Mouse (Mus musculus): ENCODE measurements at regions not wholly inside any gene's neighbourhood (a gene's known extent, or its start where the extent isn't known, plus 50 kb on each side); places are given as distances from the start of the nearest gene placed in this dataset.

DNA sequence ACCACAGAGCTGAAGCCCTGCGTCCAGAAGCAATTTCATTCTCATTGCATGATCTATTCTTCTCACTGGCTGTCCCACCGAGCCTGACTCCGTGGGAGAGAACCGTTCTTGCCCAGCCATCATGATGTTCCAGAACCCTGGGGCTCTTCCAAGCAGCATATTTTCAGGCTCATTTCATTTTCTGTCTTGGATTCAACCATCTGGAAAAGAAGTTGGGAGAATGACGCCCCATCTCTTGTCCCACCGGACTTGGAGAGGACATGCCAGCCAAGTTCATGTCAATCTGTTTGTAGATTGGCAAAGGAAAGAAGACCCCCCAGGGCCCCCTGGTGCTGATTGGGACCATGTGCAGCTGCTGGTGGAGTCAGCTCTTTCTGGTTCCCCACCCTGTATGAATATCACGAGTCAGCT is 1400.5 kb upstream of the Lrrc6 start:
- 81% methylated on average over 7 of the region's 7 CpGs for WGBS
- Histone ChIP-seq H3K27ac (ENCODE audit: poor library complexity, severe bottlenecking) (no peak overlapping the region), H3K9ac (no peak overlapping the region), H3K9me3 (replicated peaks) (no peaks in the 10 kb centered on the region), H3K27me3 (replicated peaks) (no peaks in the 10 kb centered on the region), H3K4me2 (no peak overlapping the region), H3K4me3 (no peak overlapping the region), H3K36me3 (no peaks in the 10 kb centered on the region), H3K4me1 (replicated peaks) (no peaks in the 10 kb centered on the region)
- no peak for ATAC-seq (ENCODE audit: insufficient number of reproducible peaks, low FRiP score)

- ATAC-seq (ENCODE audit: insufficient number of reproducible peaks, low FRiP score): no peak
- H3K27me3 ChIP-seq (replicated peaks): no peaks in the 10 kb centered on the region
- no peak overlapping the region for H3K27ac ChIP-seq (ENCODE audit: poor library complexity, severe bottlenecking)
- no peak overlapping the region for H3K9ac ChIP-seq
- H3K4me3 ChIP-seq: no peak overlapping the region
- 71% methylated on average over 6 of the region's 6 CpGs for WGBS
- H3K9me3 ChIP-seq (replicated peaks): no peaks in the 10 kb centered on the region
- no peak overlapping the region for H3K4me2 ChIP-seq
- H3K4me1 ChIP-seq (replicated peaks): no peaks in the 10 kb centered on the region
- H3K36me3 ChIP-seq: no peaks in the 10 kb centered on the region
Measured at GRCm38 (mm10) chr15:67899772-67900171, 1399.1 kb upstream of the Lrrc6 start.

- no peaks in the 10 kb centered on the region for H3K4me1 ChIP-seq (replicated peaks)
- no peak overlapping the region for H3K4me3 ChIP-seq
- H3K27me3 ChIP-seq (replicated peaks): no peaks in the 10 kb centered on the region
- ATAC-seq (ENCODE audit: insufficient number of reproducible peaks, low FRiP score): no peak
- H3K9ac ChIP-seq: no peak overlapping the region
- no peaks in the 10 kb centered on the region for H3K36me3 ChIP-seq
- no peak overlapping the region for H3K4me2 ChIP-seq
- WGBS: 81% methylated on average over 3 of the region's 3 CpGs
- no peaks in the 10 kb centered on the region for H3K9me3 ChIP-seq (replicated peaks)
- no peak overlapping the region for H3K27ac ChIP-seq (ENCODE audit: poor library complexity, severe bottlenecking)
Measured at GRCm38 (mm10) chr15:67898959-67899403, 1398.3 kb upstream of the Lrrc6 start.

GRCm38 (mm10) chr15:67892066-67892465 is 1391.4 kb upstream of the Lrrc6 start:
- 70% methylated on average over 3 of the region's 3 CpGs for WGBS
- Histone ChIP-seq H3K27me3 (replicated peaks) (no peaks in the 10 kb centered on the region), H3K9ac (no peak overlapping the region), H3K4me3 (no peak overlapping the region), H3K9me3 (replicated peaks) (no peaks in the 10 kb centered on the region), H3K36me3 (no peaks in the 10 kb centered on the region), H3K4me1 (replicated peaks) (no peaks in the 10 kb centered on the region), H3K27ac (ENCODE audit: poor library complexity, severe bottlenecking) (no peak overlapping the region), H3K4me2 (no peak overlapping the region)
- ATAC-seq (ENCODE audit: insufficient number of reproducible peaks, low FRiP score): no peak

DNA sequence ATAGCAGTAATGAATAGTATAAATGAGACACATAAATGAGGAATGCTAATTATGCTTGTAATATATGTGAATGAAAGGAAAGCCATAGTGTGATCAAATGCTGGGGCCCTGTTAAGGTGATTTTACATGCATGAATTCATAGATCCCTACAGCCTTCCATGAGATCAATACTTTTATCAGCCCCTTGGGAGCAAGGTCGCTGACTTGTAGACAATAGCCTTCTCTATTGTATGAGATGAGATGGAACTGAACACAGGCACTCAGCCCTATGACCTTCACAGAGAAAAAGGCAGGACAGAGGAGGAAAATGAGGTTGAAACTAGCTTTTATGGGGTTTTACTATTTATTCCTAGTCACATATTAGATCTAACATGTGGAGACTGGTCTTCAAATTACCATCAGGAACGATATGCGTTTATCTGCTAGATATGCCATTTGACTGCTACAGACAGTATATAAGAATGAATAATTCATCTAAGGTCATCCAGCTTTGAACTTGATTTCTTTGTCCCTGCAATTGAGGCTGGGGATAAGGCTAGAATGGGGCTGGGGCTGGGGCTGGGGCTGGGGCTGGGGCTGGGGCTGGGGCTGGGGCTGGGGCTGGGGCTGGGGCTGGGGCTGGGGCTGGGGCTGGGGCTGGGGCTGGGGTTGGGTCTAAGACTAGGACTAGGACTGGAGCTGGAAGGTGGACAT is 1390.0 kb upstream of the Lrrc6 start:
- no peak overlapping the region for H3K9ac ChIP-seq
- H3K4me2 ChIP-seq: no peak overlapping the region
- no peaks in the 10 kb centered on the region for H3K4me1 ChIP-seq (replicated peaks)
- H3K27me3 ChIP-seq (replicated peaks): no peaks in the 10 kb centered on the region
- WGBS: 72% methylated on average over 3 of the region's 3 CpGs
- H3K4me3 ChIP-seq: no peak overlapping the region
- H3K9me3 ChIP-seq (replicated peaks): no peaks in the 10 kb centered on the region
- no peak for ATAC-seq (ENCODE audit: insufficient number of reproducible peaks, low FRiP score)
- H3K36me3 ChIP-seq: no peaks in the 10 kb centered on the region
- no peak overlapping the region for H3K27ac ChIP-seq (ENCODE audit: poor library complexity, severe bottlenecking)

DNA sequence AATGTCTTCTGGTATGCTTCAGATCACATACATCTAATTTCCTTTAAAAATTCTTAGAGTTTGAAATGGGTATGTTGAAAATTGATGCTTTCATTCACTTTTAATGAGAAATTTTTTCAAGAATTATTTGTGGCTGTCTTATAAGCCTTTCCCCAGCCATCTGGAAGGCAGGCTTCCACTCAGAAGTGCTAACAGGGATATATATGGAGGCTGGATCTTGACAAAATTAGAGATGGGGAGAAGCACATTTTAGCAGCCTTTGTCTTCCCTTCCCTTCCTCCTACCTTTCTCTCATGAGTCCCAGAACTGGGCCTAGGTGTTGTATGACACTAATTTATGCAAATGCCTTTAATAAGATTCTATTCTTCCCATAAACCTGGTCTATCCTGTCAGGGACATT is 1387.8 kb upstream of the Lrrc6 start:
- Histone ChIP-seq H3K4me1 (replicated peaks) (no peaks in the 10 kb centered on the region), H3K4me3 (no peak overlapping the region), H3K4me2 (no peak overlapping the region), H3K27me3 (replicated peaks) (no peaks in the 10 kb centered on the region), H3K27ac (ENCODE audit: poor library complexity, severe bottlenecking) (no peak overlapping the region), H3K36me3 (no peaks in the 10 kb centered on the region), H3K9ac (no peak overlapping the region), H3K9me3 (replicated peaks) (no peaks in the 10 kb centered on the region)
- ATAC-seq (ENCODE audit: insufficient number of reproducible peaks, low FRiP score): no peak

DNA sequence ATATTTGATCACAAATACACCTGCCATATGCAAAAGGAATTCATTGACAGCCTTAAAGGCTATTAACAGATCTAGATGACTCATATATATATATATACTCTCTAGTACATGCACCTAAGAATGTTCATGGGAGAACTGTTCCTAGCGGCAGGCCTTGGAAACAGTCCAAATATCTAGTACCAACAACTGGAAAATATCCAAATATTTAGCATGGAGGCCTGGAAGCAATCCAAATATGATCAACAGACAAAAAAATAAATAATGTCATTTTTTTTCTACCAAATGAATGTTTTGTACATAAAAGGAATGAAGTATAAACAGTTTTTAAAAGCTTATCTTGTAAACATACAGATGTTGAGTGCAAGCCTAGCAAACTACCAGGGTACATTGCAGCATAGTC is 1354.6 kb upstream of the Lrrc6 start:
- Histone ChIP-seq H3K9ac (no peak overlapping the region), H3K36me3 (no peaks in the 10 kb centered on the region), H3K4me1 (replicated peaks) (no peaks in the 10 kb centered on the region), H3K27me3 (replicated peaks) (no peaks in the 10 kb centered on the region), H3K27ac (ENCODE audit: poor library complexity, severe bottlenecking) (no peak overlapping the region), H3K4me3 (no peak overlapping the region), H3K9me3 (replicated peaks) (no peaks in the 10 kb centered on the region), H3K4me2 (no peak overlapping the region)
- WGBS: 69% methylated on average over 1 of the region's 1 CpGs
- ATAC-seq (ENCODE audit: insufficient number of reproducible peaks, low FRiP score): no peak

- 56% methylated on average over 3 of the region's 3 CpGs for WGBS
- Histone ChIP-seq H3K4me1 (replicated peaks) (no peaks in the 10 kb centered on the region), H3K9ac (no peak overlapping the region), H3K27ac (ENCODE audit: poor library complexity, severe bottlenecking) (no peak overlapping the region), H3K4me2 (no peak overlapping the region), H3K27me3 (replicated peaks) (no peaks in the 10 kb centered on the region), H3K9me3 (replicated peaks) (no peaks in the 10 kb centered on the region), H3K4me3 (no peak overlapping the region), H3K36me3 (no peaks in the 10 kb centered on the region)
- ATAC-seq (ENCODE audit: insufficient number of reproducible peaks, low FRiP score): no peak
Measured at GRCm38 (mm10) chr15:67850118-67850517, 1349.4 kb upstream of the Lrrc6 start.

DNA sequence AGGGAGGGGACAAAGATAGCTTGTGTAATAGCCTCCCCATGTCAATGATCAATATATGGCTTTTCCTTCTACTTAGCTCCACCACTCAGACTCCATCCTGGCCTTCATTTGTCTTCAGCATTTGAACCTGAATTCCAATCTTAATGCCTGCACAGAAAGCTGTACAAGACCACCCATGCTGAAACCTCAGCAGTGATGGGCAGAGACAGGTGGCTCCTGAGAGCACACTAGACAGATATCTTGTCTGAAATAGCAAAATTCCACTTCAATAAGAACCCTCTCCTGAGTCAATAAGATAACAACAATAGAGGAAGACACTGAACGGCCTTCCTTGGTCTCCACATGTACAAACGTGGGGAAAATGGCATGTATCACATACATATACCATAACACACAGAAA is 1345.0 kb upstream of the Lrrc6 start:
- WGBS: 58% methylated on average over 2 of the region's 2 CpGs
- no peak overlapping the region for H3K4me3 ChIP-seq
- no peaks in the 10 kb centered on the region for H3K27me3 ChIP-seq (replicated peaks)
- no peak for ATAC-seq (ENCODE audit: insufficient number of reproducible peaks, low FRiP score)
- no peak overlapping the region for H3K4me2 ChIP-seq
- H3K27ac ChIP-seq (ENCODE audit: poor library complexity, severe bottlenecking): no peak overlapping the region
- H3K9ac ChIP-seq: no peak overlapping the region
- no peaks in the 10 kb centered on the region for H3K4me1 ChIP-seq (replicated peaks)
- no peaks in the 10 kb centered on the region for H3K36me3 ChIP-seq
- H3K9me3 ChIP-seq (replicated peaks): no peaks in the 10 kb centered on the region

DNA sequence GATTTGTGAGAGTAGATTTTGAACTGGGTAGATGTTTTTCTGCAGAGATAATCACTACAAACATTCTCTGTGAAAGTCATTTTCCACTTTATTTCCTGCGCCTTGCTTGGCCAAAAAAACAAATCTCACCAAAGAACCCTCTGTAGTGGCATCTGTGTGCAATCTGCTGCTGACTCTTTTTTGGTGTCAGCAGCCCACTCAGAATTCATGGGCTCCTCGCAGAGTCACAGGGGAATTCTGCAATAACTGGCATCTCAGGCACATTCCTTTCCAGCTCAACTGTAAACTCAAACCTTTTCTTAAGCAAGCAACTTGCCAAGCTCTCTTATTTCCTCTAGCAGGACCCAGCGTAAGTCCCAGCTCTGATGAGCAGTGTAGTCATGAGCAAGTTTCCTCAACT is 1340.0 kb upstream of the Lrrc6 start:
- WGBS: 75% methylated on average over 3 of the region's 3 CpGs
- Histone ChIP-seq H3K36me3 (no peaks in the 10 kb centered on the region), H3K4me2 (no peak overlapping the region), H3K27ac (ENCODE audit: poor library complexity, severe bottlenecking) (no peak overlapping the region), H3K4me1 (replicated peaks) (no peaks in the 10 kb centered on the region), H3K27me3 (replicated peaks) (no peaks in the 10 kb centered on the region), H3K4me3 (no peak overlapping the region), H3K9ac (no peak overlapping the region), H3K9me3 (replicated peaks) (no peaks in the 10 kb centered on the region)
- no peak for ATAC-seq (ENCODE audit: insufficient number of reproducible peaks, low FRiP score)

GRCm38 (mm10) chr15:67825796-67826484 is 1325.2 kb upstream of the Lrrc6 start:
- no peaks in the 10 kb centered on the region for H3K4me1 ChIP-seq (replicated peaks)
- H3K9me3 ChIP-seq (replicated peaks): no peaks in the 10 kb centered on the region
- no peak overlapping the region for H3K27ac ChIP-seq (ENCODE audit: poor library complexity, severe bottlenecking)
- H3K9ac ChIP-seq: no peak overlapping the region
- 67% methylated on average over 4 of the region's 4 CpGs for WGBS
- no peak for ATAC-seq (ENCODE audit: insufficient number of reproducible peaks, low FRiP score)
- H3K36me3 ChIP-seq: no peaks in the 10 kb centered on the region
- no peaks in the 10 kb centered on the region for H3K27me3 ChIP-seq (replicated peaks)
- no peak overlapping the region for H3K4me2 ChIP-seq
- no peak overlapping the region for H3K4me3 ChIP-seq

DNA sequence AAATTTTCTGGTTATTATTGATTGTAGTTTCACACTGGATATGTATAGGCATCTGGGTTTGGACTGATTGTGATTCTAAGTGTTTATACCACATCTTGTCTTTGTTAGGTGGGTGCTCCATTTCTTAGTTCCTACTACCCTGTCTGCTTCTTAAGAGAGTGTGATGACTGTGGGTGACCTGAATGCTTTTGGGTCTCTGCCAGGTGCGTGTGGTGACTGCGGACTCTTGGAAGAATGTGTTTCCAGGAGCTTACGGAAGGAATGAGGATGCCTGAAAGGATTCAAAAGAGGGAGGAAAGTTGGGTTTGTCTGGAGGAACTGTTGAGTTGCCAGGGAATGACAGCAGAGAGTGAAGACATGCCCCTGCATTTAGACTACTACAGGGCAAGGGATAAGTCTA is 1322.5 kb upstream of the Lrrc6 start:
- Histone ChIP-seq H3K4me1 (replicated peaks) (no peaks in the 10 kb centered on the region), H3K27me3 (replicated peaks) (no peaks in the 10 kb centered on the region), H3K4me3 (no peak overlapping the region), H3K27ac (ENCODE audit: poor library complexity, severe bottlenecking) (no peak overlapping the region), H3K9me3 (replicated peaks) (no peaks in the 10 kb centered on the region), H3K36me3 (no peaks in the 10 kb centered on the region), H3K9ac (no peak overlapping the region), H3K4me2 (no peak overlapping the region)
- WGBS: 68% methylated on average over 3 of the region's 3 CpGs
- ATAC-seq (ENCODE audit: insufficient number of reproducible peaks, low FRiP score): no peak

All from heart, embryonic 12.5 days (tissue).